Mouse (Mus musculus) stomach, embryonic 16.5 days (tissue): ENCODE data around the gene Fance. TPM values are rescaled to one million over a fixed set of nuclear protein-coding genes. Genes with fewer than 3 reads are reported as not detected.

Experiments used
- ATAC-seq: fragments of 200-750 bp; cut with Nextera tagmentation; 2 replicates; pipeline ENCODE4 v1.8.0; 2017; ENCODE audit warnings: moderate number of reproducible peaks, moderate TSS enrichment; ENCODE audit not compliant: insufficient read depth, low FRiP score
- H3K27ac ChIP-seq: fragments of 300-500 bp; sonication (generic); 2 replicates; pipeline ENCODE4 v1.5.1; 2014; ENCODE audit warnings: low read length
- H3K27me3 ChIP-seq: fragments of 300-500 bp; sonication (generic); 2 replicates; pipeline ENCODE4 v1.6.1; 2014; ENCODE audit warnings: low read length, control low read depth, mixed read lengths; ENCODE audit not compliant: control insufficient read depth, insufficient read depth
- H3K36me3 ChIP-seq: fragments of 300-500 bp; sonication (generic); 2 replicates; pipeline ENCODE4 v1.6.1; 2014; ENCODE audit warnings: low read length; ENCODE audit not compliant: control insufficient read depth, insufficient read depth
- H3K4me1 ChIP-seq: fragments of 300-500 bp; sonication (generic); 2 replicates; pipeline ENCODE4 v1.6.1; 2014; ENCODE audit warnings: low read length, control low read depth, mixed read lengths; ENCODE audit not compliant: control insufficient read depth, insufficient read depth
- H3K4me2 ChIP-seq: fragments of 300-500 bp; sonication (generic); 2 replicates; pipeline ENCODE4 v1.6.1; 2014; ENCODE audit warnings: low read depth, low read length, mixed read lengths
- H3K4me3 ChIP-seq: fragments of 300-500 bp; sonication (generic); replicated peaks from 2 replicates; pipeline ENCODE4 v1.5.1; 2014; ENCODE audit warnings: mild to moderate bottlenecking, low read length
- H3K9ac ChIP-seq: fragments of 300-500 bp; sonication (generic); 2 replicates; pipeline ENCODE4 v1.6.1; 2014; ENCODE audit warnings: low read length
- H3K9me3 ChIP-seq: fragments of 300-500 bp; sonication (generic); replicated peaks from 2 replicates; pipeline ENCODE4 v1.6.1; 2016; ENCODE audit warnings: low read length, control low read depth; ENCODE audit not compliant: control insufficient read depth
- WGBS: fragments of 180-500 bp; shearing (Covaris S2); extraction: QIAGEN DNeasy Blood & Tissue Kit; methylation state at CpG from one replicate; pipeline ENCODE4 v1.1.7; 2014; 5-methylcytosine and 5-hydroxymethylcytosine counted together
- polyA plus RNA-seq: library from polyadenylated mRNA; unstranded; fragments of >200 nt; fragmentation: Nextera tagmentation; extraction: Ambion mirVana; gene quantifications from 2 replicates; pipeline ENCODE4 v1.2.1, GENCODE M21; 2015

The Fance gene
- polyA plus RNA-seq, 1 experiment from 2014 or later = 20.4 TPM

DNA sequence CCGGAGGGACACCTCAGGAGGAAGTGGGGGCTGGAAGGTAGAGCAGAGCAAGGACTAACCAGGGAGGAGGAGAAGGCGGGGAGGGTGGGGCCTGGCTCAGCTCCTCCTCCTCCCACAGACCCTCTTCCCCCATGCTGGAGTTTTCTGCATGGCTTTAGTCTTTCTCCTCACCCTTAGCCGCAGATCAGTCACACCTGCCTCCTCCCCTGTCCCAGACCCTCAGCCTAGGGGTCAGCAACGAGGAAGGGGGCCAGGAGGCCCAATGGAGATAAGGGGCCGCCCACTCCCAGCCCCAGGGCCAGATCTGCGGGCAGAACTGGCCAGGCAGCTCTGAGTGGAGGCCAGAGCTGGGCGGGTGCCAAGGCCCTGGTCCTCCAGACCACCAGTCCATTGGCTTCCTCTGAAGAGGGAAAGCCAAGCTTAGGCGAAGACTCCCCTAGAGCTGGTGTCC is 32.0 kb downstream of the Fance start:
- H3K4me1 ChIP-seq = peaks cover 82% of the 10 kb centered on the region
- peak overlapping the region; percentile 34 for H3K4me3 ChIP-seq
- H3K9me3 ChIP-seq = no peaks in the 10 kb centered on the region
- no peaks in the 10 kb centered on the region for H3K36me3 ChIP-seq
- no peaks in the 10 kb centered on the region for H3K27me3 ChIP-seq
- peak overlapping the region; percentile 71 for H3K9ac ChIP-seq
- peak overlapping the region; percentile 99 for H3K27ac ChIP-seq
- peak; percentile 24; the same call in 1 of the 2 replicates for ATAC-seq
- peak overlapping the region; percentile 60 for H3K4me2 ChIP-seq
- WGBS = 4% methylated on average over 8 of the region's 8 CpGs

DNA sequence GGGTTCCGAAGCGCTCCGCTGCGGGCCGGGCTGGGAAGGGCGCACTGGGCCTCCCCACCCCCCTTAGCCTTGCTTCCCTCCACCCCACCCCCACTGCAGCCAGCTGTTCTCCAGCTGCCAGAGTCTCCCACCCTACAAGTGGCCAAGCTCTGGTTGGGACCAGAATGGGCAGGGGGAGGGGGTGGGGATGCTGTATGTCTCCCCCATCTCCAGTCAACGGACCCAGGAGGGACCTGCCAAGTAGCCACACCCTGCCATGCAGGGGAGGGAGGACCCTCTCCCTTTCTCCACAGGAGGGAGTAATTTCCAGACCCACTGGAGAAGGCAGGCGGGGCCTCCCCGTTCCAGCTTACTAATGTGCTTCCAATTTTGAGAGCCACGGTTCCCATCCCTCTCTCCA is 32.6 kb downstream of the Fance start:
- peak overlapping the region; percentile 60 for H3K4me2 ChIP-seq
- peak; percentile 27 for ATAC-seq
- no peaks in the 10 kb centered on the region for H3K9me3 ChIP-seq
- 5% methylated on average over 10 of the region's 10 CpGs for WGBS
- H3K27me3 ChIP-seq = no peaks in the 10 kb centered on the region
- H3K36me3 ChIP-seq = no peaks in the 10 kb centered on the region
- peak overlapping the region; percentile 99 for H3K27ac ChIP-seq
- peak overlapping the region; percentile 34 for H3K4me3 ChIP-seq
- H3K9ac ChIP-seq = peak overlapping the region; percentile 71
- H3K4me1 ChIP-seq = peaks cover 76% of the 10 kb centered on the region

GRCm38 (mm10) chr17:28347327-28347726 is 34.0 kb downstream of the Fance start:
- ATAC-seq = no peak
- Histone ChIP-seq H3K4me3 (0 out of 2 replicates have a peak overlapping the region, but pooled peaks have one; percentile 4), H3K4me2 (peak overlapping the region; percentile 70; the same call in 1 of the 2 replicates), H3K4me1 (peaks cover 71% of the 10 kb centered on the region), H3K27ac (peak overlapping the region; percentile 61; the same call in 1 of the 2 replicates), H3K9ac (peak overlapping the region; percentile 28; the same call in 1 of the 2 replicates), H3K27me3 (no peaks in the 10 kb centered on the region), H3K36me3 (no peaks in the 10 kb centered on the region), H3K9me3 (no peaks in the 10 kb centered on the region)
- WGBS = 69% methylated on average over 10 of the region's 10 CpGs

DNA sequence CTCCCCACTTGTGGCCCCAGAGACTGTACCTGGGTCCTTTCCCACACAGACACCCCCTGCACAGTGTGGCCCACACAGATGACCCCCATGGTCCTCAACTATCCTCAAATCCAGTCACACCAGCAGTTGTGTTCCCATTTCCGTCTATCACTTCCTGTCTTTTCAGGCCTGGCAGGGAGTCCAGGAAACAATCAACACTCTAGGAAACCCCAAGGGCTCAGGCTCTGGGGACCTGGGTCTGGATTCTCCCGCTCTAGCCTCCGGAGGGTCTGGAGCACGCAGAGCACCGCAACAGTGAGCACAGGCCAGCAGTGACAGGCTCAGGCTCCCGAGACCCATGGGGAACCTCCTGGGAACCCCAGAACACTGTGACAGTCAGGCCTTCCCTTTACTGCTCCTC is 34.9 kb downstream of the Fance start:
- Histone ChIP-seq H3K9ac (peak overlapping the region; percentile 91), H3K4me1 (peaks cover 67% of the 10 kb centered on the region), H3K4me3 (peak overlapping the region; percentile 89), H3K36me3 (no peaks in the 10 kb centered on the region), H3K9me3 (no peaks in the 10 kb centered on the region), H3K27ac (peak overlapping the region; percentile 99), H3K27me3 (no peaks in the 10 kb centered on the region), H3K4me2 (peak overlapping the region; percentile 70)
- no peak for ATAC-seq
- 38% methylated on average over 6 of the region's 6 CpGs for WGBS

- no peak for ATAC-seq
- Histone ChIP-seq H3K27ac (peak overlapping the region; percentile 99), H3K36me3 (no peaks in the 10 kb centered on the region), H3K4me3 (peak overlapping the region; percentile 89), H3K27me3 (no peaks in the 10 kb centered on the region), H3K4me2 (peak overlapping the region; percentile 70), H3K9me3 (no peaks in the 10 kb centered on the region), H3K4me1 (peaks cover 56% of the 10 kb centered on the region), H3K9ac (peak overlapping the region; percentile 91)
- WGBS = 9% methylated on average over 13 of the region's 13 CpGs
These were observed 36.1 kb downstream of the Fance start for GRCm38 (mm10) chr17:28349264-28349880.

DNA sequence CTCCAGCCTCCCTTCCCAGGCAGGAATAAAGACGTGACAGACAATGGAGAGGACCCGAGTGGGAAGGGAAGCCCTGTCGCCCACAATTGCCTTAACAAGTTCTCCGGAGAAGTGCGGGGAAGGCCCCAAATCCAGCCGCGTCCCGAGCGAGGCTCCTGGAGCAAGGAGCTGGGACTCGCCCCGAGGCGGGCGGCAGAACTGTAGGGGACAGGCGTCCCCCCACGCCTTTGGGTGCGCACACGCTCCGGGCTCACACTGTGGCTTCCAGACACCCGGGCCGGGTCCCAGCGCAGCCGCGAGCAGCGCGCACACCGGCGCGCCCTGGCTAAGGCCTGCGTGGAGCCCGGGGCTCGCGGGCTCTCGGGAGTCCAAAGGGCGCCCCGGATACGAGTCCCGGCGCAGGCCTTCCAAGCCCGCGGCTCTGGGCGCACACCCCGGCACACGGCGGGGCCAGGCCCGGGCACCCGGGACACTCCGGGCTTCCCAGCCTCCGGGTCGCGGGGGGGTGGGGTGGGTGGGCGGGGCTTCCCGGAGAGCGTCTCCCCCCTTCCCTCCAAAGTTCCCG is 36.7 kb downstream of the Fance start:
- H3K4me1 ChIP-seq = peaks cover 50% of the 10 kb centered on the region
- peak; percentile 27 for ATAC-seq
- H3K27me3 ChIP-seq = no peaks in the 10 kb centered on the region
- no peaks in the 10 kb centered on the region for H3K36me3 ChIP-seq
- peak overlapping the region; percentile 99 for H3K27ac ChIP-seq
- H3K9me3 ChIP-seq = no peaks in the 10 kb centered on the region
- WGBS = under 1% methylated on average over 52 of the region's 54 CpGs
- peak overlapping the region; percentile 89 for H3K4me3 ChIP-seq
- H3K9ac ChIP-seq = peak overlapping the region; percentile 91
- H3K4me2 ChIP-seq = peak overlapping the region; percentile 70

GRCm38 (mm10) chr17:28350466-28351352 is 37.4 kb downstream of the Fance start, which contains the start of gene Tead3:
Gene Tead3, minus strand, starts transcription at chr17:28350817.
- H3K9me3 ChIP-seq = no peaks in the 10 kb centered on the region
- peak within 1 kb of the TSS; percentile 70 for H3K4me2 ChIP-seq
- peak within 1 kb of the TSS; percentile 91 for H3K9ac ChIP-seq
- H3K27me3 ChIP-seq = no peaks in the 10 kb centered on the region
- no peaks in the 10 kb centered on the region for H3K36me3 ChIP-seq
- peak; percentile 92 for ATAC-seq
- under 1% methylated on average over 62 of the region's 73 CpGs for WGBS
- H3K4me3 ChIP-seq = peak within 1 kb of the TSS; percentile 89
- H3K4me1 ChIP-seq = peaks cover 42% of the 10 kb centered on the region
- peak within 1 kb of the TSS; percentile 100 for H3K27ac ChIP-seq

- no peak for ATAC-seq
- peak overlapping the region; percentile 89 for H3K4me3 ChIP-seq
- H3K4me1 ChIP-seq = peaks cover 35% of the 10 kb centered on the region
- H3K4me2 ChIP-seq = peak overlapping the region; percentile 70
- peak overlapping the region; percentile 100 for H3K27ac ChIP-seq
- H3K27me3 ChIP-seq = no peaks in the 10 kb centered on the region
- H3K9ac ChIP-seq = peak overlapping the region; percentile 91
- H3K9me3 ChIP-seq = no peaks in the 10 kb centered on the region
- H3K36me3 ChIP-seq = no peaks in the 10 kb centered on the region
- 1% methylated on average over 28 of the region's 29 CpGs for WGBS
These were observed 38.1 kb downstream of the Fance start for GRCm38 (mm10) chr17:28351353-28351890.
